Mouse (Mus musculus) testis, adult 2 months (tissue): ENCODE measurements at regions not wholly inside any gene's neighbourhood (a gene's known extent, or its start where the extent isn't known, plus 50 kb on each side); places are given as distances from the start of the nearest gene placed in this dataset.

Experiments used
- CTCF ChIP-seq: fragments of 200-500 bp; IDR thresholded peaks from 2 replicates; pipeline ENCODE4 v1.5.1; 2012; ENCODE audit warnings: low read depth, mild to moderate bottlenecking, inconsistent platforms, low read length, moderate library complexity; ENCODE audit not compliant: control insufficient read depth, insufficient read depth, insufficient replicate concordance
- POLR2A ChIP-seq: fragments of 200-500 bp; IDR thresholded peaks from 2 replicates; pipeline ENCODE4 v1.6.1; 2012; ENCODE audit warnings: low read depth, mild to moderate bottlenecking, inconsistent platforms, low read length, moderate library complexity; ENCODE audit not compliant: control insufficient read depth

DNA sequence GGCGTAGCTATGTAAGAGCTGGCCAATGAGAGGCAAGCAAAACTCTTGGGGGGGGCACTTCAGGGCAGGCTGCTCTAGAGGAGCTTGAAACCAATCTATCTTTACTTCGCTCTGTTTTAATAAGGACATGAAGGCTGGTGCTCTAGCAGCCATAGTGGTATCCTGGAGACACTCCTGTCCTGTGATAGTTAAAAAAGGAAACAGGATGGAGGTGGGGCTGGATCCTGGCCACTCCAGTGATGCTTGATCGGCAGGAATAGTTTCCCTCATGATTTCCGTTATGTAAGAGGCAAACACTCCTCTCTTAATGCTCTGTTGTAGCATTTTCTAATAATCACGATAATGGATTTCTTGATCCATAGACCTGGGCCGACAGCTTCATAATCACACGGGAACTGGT is 266.1 kb downstream of the Sox9 start:
- TF ChIP-seq POLR2A (no peak), CTCF (no peak)
